Mouse (Mus musculus) embryonic fibroblast, embryonic 13.5 days (primary cell): ENCODE data around the gene Dennd6b.

Source experiments
- CTCF ChIP-seq: IDR thresholded peaks from 2 replicates; pipeline ENCODE4 v1.5.1; 2011; ENCODE audit warnings: mild to moderate bottlenecking, control low read depth, low read length, moderate library complexity, borderline replicate concordance; ENCODE audit not compliant: insufficient read depth
- POLR2A ChIP-seq: IDR thresholded peaks from 2 replicates; pipeline ENCODE4 v1.6.1; 2011; ENCODE audit warnings: low read depth, mild to moderate bottlenecking, control low read depth, low read length, moderate library complexity

- no peak for TF ChIP-seq CTCF
- TF ChIP-seq POLR2A = no peak
Observed at GRCm38 (mm10) chr15:89241025-89241424, 44.7 kb upstream of the Dennd6b start.
